Mouse (Mus musculus) heart, postnatal 25 days (tissue): ENCODE data around the gene Nt5c1a. TPM values are rescaled to one million over a fixed set of nuclear protein-coding genes. Genes with fewer than 3 reads are reported as not detected.

Experiments used
- DNase-seq: peaks from one replicate; pipeline ENCODE4 v3.0.0; 2022; ENCODE audit warnings: low spot score
- intact Hi-C: fragments of 180-260 bp; cut with DNase I; formaldehyde crosslinking; loops from one replicate; pipeline ENCODE4 v1.15.1; 2025
- total RNA-seq, 2 experiments: library from RNA; stranded (reverse); gene quantifications; 2 replicates each; pipeline ENCODE4 v1.2.3; 2021

The Nt5c1a gene
- total RNA-seq, 2 experiments from 2014 or later, result 51.3 to 56.6 TPM

DNA sequence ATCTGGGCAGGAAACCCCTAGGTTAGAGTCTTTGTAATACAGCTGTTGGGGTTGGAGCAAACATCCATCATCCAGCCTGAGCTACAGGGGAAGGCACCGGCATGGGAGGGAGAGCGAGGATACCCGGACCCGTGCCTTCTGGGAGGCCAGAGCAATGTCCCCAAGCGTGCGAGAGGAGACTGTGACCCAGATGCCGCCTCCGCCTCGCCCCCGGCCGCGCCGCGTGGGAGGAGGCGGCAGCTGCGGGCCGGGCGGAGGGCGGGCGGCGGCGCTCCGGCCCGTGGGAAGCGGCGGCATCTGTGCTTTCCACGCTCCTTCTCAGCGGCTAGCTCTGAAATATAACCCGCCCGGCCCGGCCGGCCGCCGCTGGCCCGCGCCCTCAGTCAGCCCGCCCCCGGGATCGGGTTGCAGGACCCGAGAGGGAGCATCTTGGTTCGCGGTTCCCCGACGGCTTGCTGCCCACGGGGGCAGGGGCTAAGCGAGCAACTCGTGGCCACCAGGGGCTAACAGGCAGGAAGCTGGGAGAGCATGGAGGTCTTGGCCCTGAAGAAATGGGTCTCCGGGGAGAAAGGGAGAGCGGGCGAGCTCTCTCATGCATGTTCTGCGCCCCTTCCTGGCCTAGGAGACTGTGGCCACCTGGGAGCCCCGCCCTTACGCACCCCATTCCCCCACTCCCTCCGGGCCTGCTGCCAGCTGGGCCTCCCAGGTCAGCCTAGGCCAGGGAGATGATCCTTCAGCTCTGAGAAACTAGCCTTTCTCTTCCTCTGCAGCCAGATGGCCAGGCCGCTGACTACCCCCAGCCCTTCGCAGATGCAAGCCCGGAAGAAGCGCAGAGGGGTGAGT, 38.3 kb downstream of the Nt5c1a start:
- intact Hi-C loops, result no loop called here

DNA sequence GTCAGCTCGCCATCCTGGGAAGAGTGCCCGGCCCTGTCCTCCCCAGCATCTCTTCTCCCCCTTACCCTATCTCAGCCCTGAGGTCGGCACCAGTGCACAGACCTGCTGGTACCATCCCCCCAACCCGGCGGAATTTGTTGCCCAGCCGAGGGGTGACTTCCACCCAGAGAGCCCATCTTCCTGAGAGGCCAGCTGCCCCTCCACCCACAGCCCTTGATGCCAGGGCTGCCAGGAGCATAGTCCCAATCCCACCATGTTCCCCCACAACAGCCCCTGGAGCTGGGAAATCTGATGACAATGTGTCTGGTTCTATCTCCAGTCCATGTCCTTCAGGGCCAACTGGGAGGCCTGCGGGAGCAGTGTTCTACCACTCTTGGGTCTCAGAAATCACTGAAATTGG, 44.9 kb downstream of the Nt5c1a start:
- intact Hi-C loops, result no loop called here
- DNase-seq, result no peak

More for the DNA sequence above, 38.3 kb downstream of the Nt5c1a start:
- DNase-seq, result peak; percentile 75

DNA sequence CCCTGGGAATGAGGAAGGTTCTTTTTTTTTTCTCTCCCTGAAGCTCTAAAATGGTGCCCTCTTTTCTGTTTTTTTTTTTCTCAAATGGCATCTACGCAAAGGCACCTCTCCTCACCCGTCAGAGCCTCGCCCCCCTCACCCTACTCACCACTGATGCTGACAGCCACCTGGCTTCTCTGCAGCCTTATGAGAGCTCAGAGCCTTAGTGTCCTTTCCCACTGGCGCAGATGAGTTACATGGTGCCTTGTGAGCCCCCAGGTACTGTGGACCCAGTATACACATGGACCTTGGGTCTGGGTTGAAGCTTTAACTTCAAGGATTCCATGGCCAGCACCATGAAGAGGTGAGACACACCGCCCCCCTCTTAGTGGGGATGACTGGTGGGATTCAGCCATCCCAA, 45.3 kb downstream of the Nt5c1a start:
- intact Hi-C loops, result no loop called here
- no peak for DNase-seq

DNA sequence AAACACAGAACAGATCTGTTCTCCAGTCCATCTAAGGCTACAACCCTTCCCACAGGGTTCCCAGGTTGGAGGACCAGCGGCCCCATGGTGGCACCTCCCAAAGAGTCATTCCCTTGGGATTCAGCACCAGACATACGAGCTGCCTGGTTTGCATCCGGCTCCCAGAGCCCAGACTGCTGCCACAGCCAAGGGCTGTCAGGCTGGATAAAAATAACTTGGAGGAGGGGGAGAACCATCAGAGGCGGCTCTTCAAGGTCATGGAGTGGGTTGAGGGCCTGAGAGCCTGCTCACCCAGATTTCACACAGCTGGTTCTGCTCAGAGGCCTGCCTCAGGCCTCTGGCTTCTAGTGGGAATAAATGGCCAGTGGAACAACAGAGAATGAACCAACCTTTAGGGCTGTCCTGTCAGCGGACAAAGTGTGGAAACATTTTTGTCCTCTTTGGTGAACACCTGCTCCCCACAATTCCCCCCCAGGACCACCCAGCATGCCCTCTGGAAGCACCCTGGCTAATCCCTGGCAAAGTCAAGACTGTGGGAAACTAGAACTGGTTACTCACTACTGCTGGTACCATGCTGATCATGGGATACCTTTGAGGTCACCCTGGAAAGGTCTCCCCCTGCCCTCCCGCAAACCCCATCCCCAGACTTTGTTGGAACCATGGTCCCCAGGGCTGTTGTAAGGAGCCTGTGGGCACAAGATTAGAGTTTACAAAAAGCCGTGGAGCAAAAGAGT, 46.0 kb downstream of the Nt5c1a start:
- intact Hi-C loops, result no loop called here
- DNase-seq, result peak; percentile 58

DNA sequence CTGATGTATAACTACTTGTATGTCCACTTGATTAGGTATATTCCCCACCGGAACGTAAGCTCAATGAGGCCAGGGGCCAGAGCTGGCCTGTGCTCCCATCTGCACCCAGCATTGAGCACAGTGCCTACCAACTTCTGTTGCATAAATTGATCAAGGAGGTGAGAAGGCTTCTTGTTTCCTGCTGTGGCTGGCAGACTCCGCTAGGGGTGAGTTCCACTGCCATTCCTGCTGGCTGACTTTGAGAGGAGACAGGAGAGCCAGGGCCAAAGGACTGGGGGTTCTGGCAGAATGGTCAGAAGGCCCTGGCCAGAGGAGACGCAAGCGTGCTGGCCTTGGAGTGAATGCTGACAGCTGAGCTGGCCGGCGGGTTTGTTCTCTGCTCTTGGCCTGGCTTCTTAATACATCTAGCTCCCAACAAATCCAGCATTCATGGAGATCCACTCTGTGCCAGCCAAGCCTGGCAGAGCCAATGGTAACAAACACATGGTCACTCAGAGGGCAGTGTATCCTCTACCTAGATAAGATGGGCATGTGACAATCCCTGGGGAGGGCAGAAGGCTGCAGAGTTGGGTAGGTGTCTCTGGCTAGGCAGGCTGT, 47.8 kb downstream of the Nt5c1a start:
- DNase-seq, result peak; percentile 81
- intact Hi-C loops, result no loop called here

DNA sequence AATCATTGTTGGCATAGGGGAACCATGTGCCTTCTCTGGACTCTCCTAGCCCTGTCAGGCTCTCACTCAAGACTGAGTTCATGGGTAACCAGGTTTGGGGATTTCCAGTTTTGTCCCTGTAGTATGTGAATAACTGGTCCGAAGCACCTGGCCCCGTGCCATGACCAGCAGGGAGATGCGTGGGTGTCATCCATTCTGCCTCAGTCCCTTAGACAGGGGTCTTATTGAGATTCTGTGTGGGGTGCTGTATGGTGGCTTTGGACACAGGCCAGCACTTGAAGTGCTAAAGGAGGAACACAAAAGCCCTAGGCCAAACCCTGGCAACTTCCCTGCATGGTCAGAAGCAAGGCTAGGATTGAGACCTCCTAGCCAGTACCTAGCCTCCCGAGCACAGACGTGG, 50.9 kb downstream of the Nt5c1a start:
- no peak for DNase-seq
- intact Hi-C loops, result no loop called here

DNA sequence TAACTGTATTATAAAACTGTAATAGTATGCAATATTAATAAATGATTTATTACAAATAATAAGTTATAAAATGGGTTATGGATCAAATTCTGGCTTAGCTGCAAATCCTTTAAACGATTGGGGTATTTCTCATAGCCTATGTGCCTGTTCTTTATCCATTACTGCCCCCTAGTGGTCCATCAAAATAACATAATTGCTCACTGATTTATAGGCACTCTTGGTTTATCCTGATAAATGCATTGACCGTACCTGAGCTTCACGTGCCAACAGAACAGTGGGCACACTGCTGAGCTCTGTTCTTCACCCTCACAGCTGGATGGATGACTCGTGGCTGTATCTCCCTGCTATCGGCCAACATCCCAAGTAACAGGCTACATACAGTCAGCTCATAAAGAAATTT, 53.3 kb downstream of the Nt5c1a start:
- intact Hi-C loops, result loop anchor here (1.0 to 2.0 kb wide), 2 partner anchors 35 to 100 kb away; no protein-coding TSS in a partner anchor

DNA sequence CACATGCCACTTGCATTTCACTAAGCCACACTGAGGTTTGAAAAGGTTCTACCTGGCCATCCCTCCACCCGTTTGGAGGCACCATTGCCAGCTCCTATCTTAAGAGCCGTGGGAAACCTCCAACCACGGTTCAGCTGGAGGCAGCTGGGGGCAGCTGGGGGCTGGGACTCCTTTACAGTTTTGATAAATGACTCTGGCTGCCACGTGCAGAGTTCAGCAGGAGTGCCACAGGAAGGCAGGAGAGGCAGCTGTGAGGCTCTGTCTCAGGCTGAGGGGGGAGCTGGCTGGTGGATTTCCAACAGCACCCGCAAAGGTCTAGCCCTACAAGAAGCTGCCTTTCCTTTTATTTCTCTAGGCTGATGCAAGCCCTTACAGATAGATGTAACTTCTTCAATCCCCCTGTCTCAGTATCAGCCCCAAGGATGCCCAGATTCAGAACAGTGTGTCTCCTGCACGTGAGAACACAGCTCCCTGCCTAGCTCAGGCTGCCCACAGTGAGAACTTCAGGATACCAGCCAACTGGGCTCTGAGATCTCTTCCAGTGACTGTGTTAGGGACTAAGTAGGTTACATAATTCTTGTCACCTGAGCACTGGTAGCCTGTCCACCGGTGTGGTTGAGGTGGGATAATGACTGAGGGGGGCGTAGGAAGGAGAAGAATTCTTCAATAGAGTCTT, 58.9 kb downstream of the Nt5c1a start:
- no peak for DNase-seq

More for the DNA sequence above, 53.3 kb downstream of the Nt5c1a start:
- DNase-seq, result no peak

DNA sequence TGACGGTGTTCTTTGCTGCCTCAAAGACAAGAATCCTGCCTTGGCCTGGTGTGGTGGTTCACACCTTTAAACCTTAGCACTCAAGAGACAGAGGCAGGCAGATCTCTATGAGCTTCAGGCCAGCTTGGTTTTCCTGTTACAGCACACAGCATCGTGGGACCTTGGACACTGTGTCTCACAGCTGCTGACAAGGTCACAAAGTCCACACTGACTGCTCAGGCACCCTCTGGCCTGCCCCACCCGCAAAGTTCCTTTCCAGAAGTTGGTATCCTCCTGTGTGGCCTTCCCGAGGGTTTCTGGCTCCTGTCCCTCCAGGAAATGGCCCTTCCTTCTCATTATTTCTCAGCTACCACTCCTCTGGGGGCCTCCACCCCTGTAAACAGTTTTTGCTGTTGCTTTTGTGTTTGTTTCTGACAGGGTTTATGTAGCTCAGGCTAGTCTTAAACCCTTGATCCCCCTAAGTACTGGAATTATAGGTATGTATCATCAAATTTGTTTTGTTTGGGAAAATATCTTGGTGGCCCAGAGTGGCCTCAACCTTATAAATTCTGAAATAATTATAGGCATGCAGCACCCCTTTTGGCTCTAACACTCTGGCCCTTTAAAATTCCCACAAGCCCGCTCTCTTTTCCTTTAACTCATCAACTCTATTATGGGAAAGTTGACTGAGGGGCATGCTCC, 60.6 kb downstream of the Nt5c1a start, which contains the start of gene Pabpc4:
TSS of gene Pabpc4 (plus strand) at position 631 of the 681 bp plus-strand sequence.
- DNase-seq, result no peak

More for the DNA sequence above, 58.9 kb downstream of the Nt5c1a start:
- intact Hi-C loops, result no loop called here

More for the DNA sequence above, 60.6 kb downstream of the Nt5c1a start, which contains the start of gene Pabpc4:
- intact Hi-C loops, result no loop called here

Other genes with a start within 250 kb of the Nt5c1a start
- not detected for gene Mfsd2a, start 240.3 kb upstream of the Nt5c1a start, total RNA-seq
- under 1 TPM; 0.08 to 0.53 TPM for gene Mycl, start 205.9 kb upstream of the Nt5c1a start, total RNA-seq
- 1 to 10 TPM; 5.4 to 6.4 TPM for gene Trit1, start 184.9 kb upstream of the Nt5c1a start, total RNA-seq
- not detected for gene Bmp8b, start 96.3 kb upstream of the Nt5c1a start, total RNA-seq
- gene Oxct2b, start 85.2 kb upstream of the Nt5c1a start, total RNA-seq, result not detected
- 10 to 100 TPM; 20.2 to 24.4 TPM for gene Ppie, start 61.6 kb upstream of the Nt5c1a start, total RNA-seq
- gene Hpcal4, start 18.3 kb upstream of the Nt5c1a start, total RNA-seq, result under 1 TPM; 0.05 to 0.14 TPM
- gene Heyl, start 32.1 kb downstream of the Nt5c1a start, total RNA-seq, result 10 to 100 TPM; 19.1 to 21.3 TPM
- 100 to 1,000 TPM; 334 to 358 TPM for gene Pabpc4, start 60.8 kb downstream of the Nt5c1a start, total RNA-seq
- gene Oxct2a, start 122.1 kb downstream of the Nt5c1a start, total RNA-seq, result not detected
- gene Bmp8a, start 141.7 kb downstream of the Nt5c1a start, total RNA-seq, result under 1 TPM in 1 of 2 experiments, not detected in 1; 0.18 TPM